Mouse (Mus musculus) heart, embryonic 14.5 days (tissue): ENCODE results near the gene Adamts12. TPM values are rescaled to one million over a fixed set of nuclear protein-coding genes. Genes with fewer than 3 reads are reported as not detected.

Experiments
- ATAC-seq: fragments of 200-750 bp; cut with Nextera tagmentation; 2 replicates; pipeline ENCODE4 v1.8.0; 2017; ENCODE audit warnings: low read depth, moderate TSS enrichment; ENCODE audit not compliant: insufficient number of reproducible peaks, insufficient read depth, low FRiP score
- H3K27ac ChIP-seq, 2 experiments: fragments of 200-500 bp in 1 of 2; fragments of 300-500 bp in 1 of 2; sonication (generic) in 1 of 2; replicated peaks in 1 of 2; 2 replicates each; pipeline ENCODE4 v1.5.1; 2012 to 2014; ENCODE audit warnings: low read depth in 2 of 2, low read length in 2 of 2, control low read depth in 1 of 2, mild to moderate bottlenecking in 1 of 2, mixed read lengths in 1 of 2; ENCODE audit not compliant: control insufficient read depth in 1 of 2, insufficient read depth in 1 of 2
- H3K27me3 ChIP-seq: fragments of 300-500 bp; sonication (generic); 2 replicates; pipeline ENCODE4 v1.6.1; 2014; ENCODE audit warnings: mild to moderate bottlenecking, low read length, control low read depth; ENCODE audit not compliant: control insufficient read depth, insufficient read depth
- H3K36me3 ChIP-seq: fragments of 300-500 bp; sonication (generic); 2 replicates; pipeline ENCODE4 v1.6.1; 2014; ENCODE audit warnings: mild to moderate bottlenecking, control low read depth, low read length, mixed read lengths; ENCODE audit not compliant: control insufficient read depth, insufficient read depth
- H3K4me1 ChIP-seq, 2 experiments: fragments of 200-500 bp in 1 of 2; fragments of 300-500 bp in 1 of 2; sonication (generic) in 1 of 2; 2 replicates each; pipeline ENCODE4 v1.6.1; 2012 to 2014; ENCODE audit warnings: low read length in 2 of 2, control low read depth in 1 of 2, mixed read lengths in 1 of 2; ENCODE audit not compliant: control insufficient read depth in 2 of 2, insufficient read depth in 2 of 2
- H3K4me2 ChIP-seq: fragments of 300-500 bp; sonication (generic); 2 replicates; pipeline ENCODE4 v1.6.1; 2014; ENCODE audit warnings: mild to moderate bottlenecking, low read length
- H3K4me3 ChIP-seq, 2 experiments: fragments of 200-500 bp in 1 of 2; fragments of 300-500 bp in 1 of 2; sonication (generic) in 1 of 2; 2 replicates each; pipeline ENCODE4 v1.5.1; 2012 to 2014; ENCODE audit warnings: low read length in 2 of 2, mild to moderate bottlenecking in 2 of 2, control low read depth in 1 of 2, low read depth in 1 of 2, moderate library complexity in 1 of 2; ENCODE audit not compliant: control insufficient read depth in 1 of 2, insufficient read depth in 1 of 2
- H3K9ac ChIP-seq: fragments of 300-500 bp; sonication (generic); 2 replicates; pipeline ENCODE4 v1.6.1; 2014; ENCODE audit warnings: mild to moderate bottlenecking, low read length
- H3K9me3 ChIP-seq: fragments of 300-500 bp; sonication (generic); 2 replicates; pipeline ENCODE4 v1.6.1; 2016; ENCODE audit warnings: low read length, control low read depth; ENCODE audit not compliant: control insufficient read depth
- WGBS: fragments of 180-500 bp; shearing (Covaris S2); extraction: QIAGEN DNeasy Blood & Tissue Kit; methylation state at CpG from one replicate; pipeline ENCODE4 v1.1.7; 2014; 5-methylcytosine and 5-hydroxymethylcytosine counted together
- polyA plus RNA-seq: library from polyadenylated mRNA; unstranded; fragments of >200 nt; fragmentation: Nextera tagmentation; extraction: Ambion mirVana; gene quantifications from 2 replicates; pipeline ENCODE4 v1.2.1, GENCODE M21; 2014

Adamts12 gene
- polyA plus RNA-seq, 1 experiment from 2014 or later = 2.0 TPM

GRCm38 (mm10) chr15:11100917-11101316, 36.3 kb downstream of the Adamts12 start:
- H3K36me3 ChIP-seq = no peaks in the 10 kb centered on the region
- H3K4me3 ChIP-seq = no peak overlapping the region
- WGBS = 72% methylated on average over 4 of the region's 4 CpGs
- ATAC-seq = no peak
- H3K27ac ChIP-seq = no peak overlapping the region
- H3K4me1 ChIP-seq = no peaks in the 10 kb centered on the region
- H3K9ac ChIP-seq = no peak overlapping the region
- H3K4me2 ChIP-seq = no peak overlapping the region
- no peaks in the 10 kb centered on the region for H3K27me3 ChIP-seq
- no peaks in the 10 kb centered on the region for H3K9me3 ChIP-seq

- no peak overlapping the region for H3K4me2 ChIP-seq
- 69% methylated on average over 2 of the region's 2 CpGs for WGBS
- no peak for ATAC-seq
Observed at GRCm38 (mm10) chr15:11105101-11105500, 40.5 kb downstream of the Adamts12 start.

GRCm38 (mm10) chr15:11107376-11107775, 42.8 kb downstream of the Adamts12 start:
- no peak overlapping the region for H3K4me3 ChIP-seq
- no peaks in the 10 kb centered on the region for H3K36me3 ChIP-seq
- H3K9ac ChIP-seq = no peak overlapping the region
- no peaks in the 10 kb centered on the region for H3K4me1 ChIP-seq
- H3K27me3 ChIP-seq = no peaks in the 10 kb centered on the region
- no peak overlapping the region for H3K4me2 ChIP-seq
- H3K27ac ChIP-seq = no peak overlapping the region
- WGBS = 66% methylated on average over 5 of the region's 5 CpGs
- ATAC-seq = no peak
- no peaks in the 10 kb centered on the region for H3K9me3 ChIP-seq

More at GRCm38 (mm10) chr15:11105101-11105500, 40.5 kb downstream of the Adamts12 start:
- no peak overlapping the region for H3K4me3 ChIP-seq
- no peak overlapping the region for H3K27ac ChIP-seq
- H3K9ac ChIP-seq = no peak overlapping the region
- H3K4me1 ChIP-seq = no peaks in the 10 kb centered on the region
- H3K9me3 ChIP-seq = no peaks in the 10 kb centered on the region
- H3K27me3 ChIP-seq = no peaks in the 10 kb centered on the region
- H3K36me3 ChIP-seq = no peaks in the 10 kb centered on the region

- Histone ChIP-seq H3K9ac (no peak overlapping the region), H3K4me2 (no peak overlapping the region), H3K27me3 (no peaks in the 10 kb centered on the region), H3K4me3 (no peak overlapping the region), H3K9me3 (no peaks in the 10 kb centered on the region), H3K36me3 (no peaks in the 10 kb centered on the region), H3K27ac (no peak overlapping the region), H3K4me1 (no peaks in the 10 kb centered on the region; a peak in 1 of 4 replicates)
- 74% methylated on average over 8 of the region's 8 CpGs for WGBS
- ATAC-seq = no peak
Observed at GRCm38 (mm10) chr15:11114631-11115197, 50.1 kb downstream of the Adamts12 start.

GRCm38 (mm10) chr15:11116303-11116702, 51.7 kb downstream of the Adamts12 start:
- H3K36me3 ChIP-seq = no peaks in the 10 kb centered on the region
- no peaks in the 10 kb centered on the region for H3K9me3 ChIP-seq
- no peak overlapping the region for H3K4me3 ChIP-seq
- no peak overlapping the region for H3K27ac ChIP-seq
- ATAC-seq = no peak
- no peaks in the 10 kb centered on the region for H3K27me3 ChIP-seq
- no peak overlapping the region for H3K4me2 ChIP-seq
- WGBS = 59% methylated on average over 2 of the region's 2 CpGs
- no peak overlapping the region for H3K9ac ChIP-seq
- no peaks in the 10 kb centered on the region; a peak in 1 of 4 replicates for H3K4me1 ChIP-seq

GRCm38 (mm10) chr15:11116853-11117252, 52.3 kb downstream of the Adamts12 start:
- H3K4me3 ChIP-seq = no peak overlapping the region
- H3K4me1 ChIP-seq = no peaks in the 10 kb centered on the region; a peak in 1 of 4 replicates

GRCm38 (mm10) chr15:11118371-11118770, 53.8 kb downstream of the Adamts12 start:
- Histone ChIP-seq H3K4me2 (no peak overlapping the region), H3K27ac (no peak overlapping the region), H3K4me3 (no peak overlapping the region), H3K36me3 (no peaks in the 10 kb centered on the region), H3K4me1 (no peaks in the 10 kb centered on the region; a peak in 1 of 4 replicates), H3K9ac (no peak overlapping the region), H3K27me3 (no peaks in the 10 kb centered on the region), H3K9me3 (no peaks in the 10 kb centered on the region)
- no peak for ATAC-seq

More at GRCm38 (mm10) chr15:11116853-11117252, 52.3 kb downstream of the Adamts12 start:
- no peak for ATAC-seq
- H3K36me3 ChIP-seq = no peaks in the 10 kb centered on the region
- no peak overlapping the region for H3K9ac ChIP-seq
- H3K27me3 ChIP-seq = no peaks in the 10 kb centered on the region
- H3K9me3 ChIP-seq = no peaks in the 10 kb centered on the region
- 41% methylated on average over 3 of the region's 3 CpGs for WGBS
- no peak overlapping the region for H3K4me2 ChIP-seq
- H3K27ac ChIP-seq = no peak overlapping the region

GRCm38 (mm10) chr15:11121721-11122120, 57.1 kb downstream of the Adamts12 start:
- H3K4me3 ChIP-seq = no peak overlapping the region

More at GRCm38 (mm10) chr15:11121721-11122120, 57.1 kb downstream of the Adamts12 start:
- WGBS = 46% methylated on average over 1 of the region's 1 CpGs
- H3K4me2 ChIP-seq = no peak overlapping the region
- H3K27me3 ChIP-seq = no peaks in the 10 kb centered on the region
- no peak overlapping the region for H3K9ac ChIP-seq
- no peak for ATAC-seq
- no peaks in the 10 kb centered on the region; a peak in 1 of 4 replicates for H3K4me1 ChIP-seq
- no peaks in the 10 kb centered on the region for H3K9me3 ChIP-seq
- no peaks in the 10 kb centered on the region for H3K36me3 ChIP-seq
- no peak overlapping the region for H3K27ac ChIP-seq
